ENCODE assay signal across 8 mouse cellular contexts in genomic region chr11:59661601-59662248, GRCm38 (mm10). TPM values are rescaled to one million over a fixed set of nuclear protein-coding genes. Genes with fewer than 3 reads are reported as not detected.
DNase-seq lines count a peak whose midpoint lies in the region; ATAC-seq and TF ChIP-seq lines count a peak whose summit lies in the region.

No protein-coding gene starts in this region.

- TF ChIP-seq EP300 in liver, embryonic 14.5 days (IDR thresholded peaks at IDR 0.05; ENCODE audit: low read depth): no peak

- 2% methylated on average over 28 of the region's 28 CpGs for WGBS in hindbrain, embryonic 11.5 days
- 8% methylated on average over 28 of the region's 28 CpGs for WGBS in liver, embryonic 14.5 days (ENCODE audit: insufficient replicate concordance)
- WGBS in stomach, embryonic 16.5 days: 3% methylated on average over 28 of the region's 28 CpGs

- peak overlapping the region; percentile 83 for H3K27ac ChIP-seq in testis, adult 2 months (ENCODE audit: control insufficient read depth, insufficient read depth, low read depth, low read length)
- peak overlapping the region; percentile 78; the same call in 1 of the 2 replicates for H3K27ac ChIP-seq in hindbrain, embryonic 11.5 days (ENCODE audit: low read depth, low read length)
- H3K27ac ChIP-seq in liver, embryonic 14.5 days: no peak overlapping the region
- H3K27ac ChIP-seq in stomach, embryonic 16.5 days (ENCODE audit: low read length): peak overlapping the region; percentile 89; the same call in 1 of the 2 replicates

- peak; percentile 46 for DNase-seq in adrenal gland, postnatal 10 days
- DNase-seq in adrenal gland, postnatal 36 days: no peak
- no peak for DNase-seq in testis, postnatal 10 days (ENCODE audit: low spot score)
- DNase-seq in hindbrain, embryonic 11.5 days (ENCODE audit: low spot score): no peak
- no peak for DNase-seq in liver, embryonic 14.5 days (ENCODE audit: low read depth in 3 of 3, low spot score in 3 of 3)
- DNase-seq in B cell, adult 2 months: no peak

- TF ChIP-seq POLR2A in testis, adult 2 months (IDR thresholded peaks at IDR 0.05; ENCODE audit: control insufficient read depth, low read depth, low read length): no peak

- H3K9me3 ChIP-seq in hindbrain, embryonic 11.5 days (ENCODE audit: control insufficient read depth, low read length): no peaks in the 10 kb centered on the region
- H3K9me3 ChIP-seq in liver, embryonic 14.5 days (ENCODE audit: control insufficient read depth, low read length): no peaks in the 10 kb centered on the region
- no peaks in the 10 kb centered on the region for H3K9me3 ChIP-seq in stomach, embryonic 16.5 days (replicated peaks; ENCODE audit: control insufficient read depth, low read length)

- H3K36me3 ChIP-seq in testis, adult 2 months (ENCODE audit: control insufficient read depth, insufficient read depth, low read length): no peaks in the 10 kb centered on the region
- H3K36me3 ChIP-seq in hindbrain, embryonic 11.5 days (ENCODE audit: control insufficient read depth, insufficient read depth, low read length): no peaks in the 10 kb centered on the region
- no peaks in the 10 kb centered on the region for H3K36me3 ChIP-seq in liver, embryonic 14.5 days (replicated peaks; ENCODE audit: control insufficient read depth, insufficient read depth, low read depth)
- no peaks in the 10 kb centered on the region for H3K36me3 ChIP-seq in stomach, embryonic 16.5 days (ENCODE audit: control insufficient read depth, insufficient read depth, low read length)

- peaks cover 17% of the 10 kb centered on the region for H3K4me1 ChIP-seq in testis, adult 2 months (ENCODE audit: control insufficient read depth, insufficient read depth, low read length)
- 0 out of 2 replicates have a peak, but pooled peaks cover 5% of the 10 kb centered on the region for H3K4me1 ChIP-seq in hindbrain, embryonic 11.5 days (replicated peaks; ENCODE audit: control insufficient read depth, insufficient read depth, low read length)
- H3K4me1 ChIP-seq in liver, embryonic 14.5 days (replicated peaks; ENCODE audit: control insufficient read depth in 2 of 2, insufficient read depth in 2 of 2, low read length in 1 of 2): peaks cover 10 to 21% of the 10 kb centered on the region in 2 experiments
- H3K4me1 ChIP-seq in stomach, embryonic 16.5 days (ENCODE audit: control insufficient read depth, insufficient read depth, low read length): peaks cover 28% of the 10 kb centered on the region

- peak; percentile 38 for ATAC-seq in hindbrain, embryonic 11.5 days (ENCODE audit: low FRiP score)
- no peak for ATAC-seq in liver, embryonic 14.5 days (ENCODE audit: insufficient read depth)
- ATAC-seq in stomach, embryonic 16.5 days (ENCODE audit: insufficient read depth, low FRiP score): no peak

- no peak for TF ChIP-seq CTCF in testis, adult 2 months (IDR thresholded peaks at IDR 0.05; ENCODE audit: control insufficient read depth, insufficient read depth, insufficient replicate concordance, low read depth, low read length)
- TF ChIP-seq CTCF in liver, embryonic 14.5 days (IDR thresholded peaks at IDR 0.05; ENCODE audit: low read depth): no peak

- H3K4me2 ChIP-seq in hindbrain, embryonic 11.5 days (replicated peaks; ENCODE audit: low read depth, low read length): peak overlapping the region; percentile 47
- H3K4me2 ChIP-seq in liver, embryonic 14.5 days (ENCODE audit: low read depth): peak overlapping the region; percentile 94
- H3K4me2 ChIP-seq in stomach, embryonic 16.5 days (ENCODE audit: low read depth, low read length): peak overlapping the region; percentile 73

- H3K27me3 ChIP-seq in testis, adult 2 months (ENCODE audit: control insufficient read depth, insufficient read depth, low read length): no peaks in the 10 kb centered on the region
- H3K27me3 ChIP-seq in hindbrain, embryonic 11.5 days (ENCODE audit: control insufficient read depth, insufficient read depth, low read length): no peaks in the 10 kb centered on the region
- H3K27me3 ChIP-seq in liver, embryonic 14.5 days (ENCODE audit: control insufficient read depth, insufficient read depth, low read length): no peaks in the 10 kb centered on the region
- H3K27me3 ChIP-seq in stomach, embryonic 16.5 days (ENCODE audit: control insufficient read depth, insufficient read depth, low read length): no peaks in the 10 kb centered on the region

- H3K4me3 ChIP-seq in testis, adult 2 months (ENCODE audit: control insufficient read depth, low read depth, low read length): peak overlapping the region; percentile 82
- peak overlapping the region; percentile 72 for H3K4me3 ChIP-seq in hindbrain, embryonic 11.5 days (ENCODE audit: low read depth, low read length)
- H3K4me3 ChIP-seq in liver, embryonic 14.5 days (ENCODE audit: insufficient read depth in 1 of 2, low read depth in 2 of 2, low read length in 2 of 2): peak overlapping the region; percentile 72 to 73
- peak overlapping the region; percentile 71 for H3K4me3 ChIP-seq in stomach, embryonic 16.5 days (replicated peaks; ENCODE audit: low read length)

- H3K9ac ChIP-seq in hindbrain, embryonic 11.5 days (ENCODE audit: low read depth, low read length): peak overlapping the region; percentile 81
- peak overlapping the region; percentile 60 for H3K9ac ChIP-seq in liver, embryonic 14.5 days (replicated peaks)
- peak overlapping the region; percentile 78 for H3K9ac ChIP-seq in stomach, embryonic 16.5 days (ENCODE audit: low read length)

RNA-seq across cellular contexts. Expression of gene Mprip, which starts 0.6 kb away (rescaled TPM):
- 100 to 1,000 TPM; 216 to 263 TPM for total RNA-seq in adrenal gland, postnatal 10 days (2021)
- total RNA-seq in adrenal gland, postnatal 36 days (2021): 100 to 1,000 TPM; 201 to 212 TPM
- 237 and 246 TPM in 2 replicates for polyA plus RNA-seq in testis, adult 2 months (2012; rRNA removed)
- 49.7 and 62.9 TPM in 2 replicates for polyA plus RNA-seq in hindbrain, embryonic 11.5 days (2014; fragmentation: Nextera tagmentation; extraction: Ambion mirVana)
- 10.8 and 14.6 TPM in 2 replicates for polyA plus RNA-seq in liver, embryonic 14.5 days (2012; rRNA removed)
- 10.2 and 15.7 TPM in 2 replicates for polyA plus RNA-seq in liver, embryonic 14.5 days (2014; fragmentation: Nextera tagmentation; extraction: Ambion mirVana)
- polyA plus RNA-seq in stomach, embryonic 16.5 days (2015; fragmentation: Nextera tagmentation; extraction: Ambion mirVana): 45.6 and 46.7 TPM in 2 replicates
